ENCODE assay signal across 15 mouse cellular contexts in genomic region chr9:79971619-79972018, GRCm38 (mm10). TPM values are rescaled to one million over a fixed set of nuclear protein-coding genes. Genes with fewer than 3 reads are reported as not detected.
A peak's percentile ranks its signal among the peaks of the same experiment; 100 is the strongest.
DNase-seq lines count a peak whose midpoint lies in the region; ATAC-seq and TF ChIP-seq lines count a peak whose summit lies in the region.
"Had no signal": no experiment of that assay in that cellular context is flagged by ENCODE, and none has a peak within 500 bp of the region (broad histone marks: within the 10 kb centered on the region; RNA-seq: fewer than 3 reads in every experiment).

No protein-coding gene starts in this region.

- 77% methylated on average over 6 of the region's 6 CpGs for WGBS in heart, embryonic 10.5 days
- WGBS in lung, embryonic 15.5 days, result 68% methylated on average over 6 of the region's 6 CpGs
- 36% methylated on average over 6 of the region's 6 CpGs for WGBS in heart, postnatal 0 days
- 58% methylated on average over 6 of the region's 6 CpGs for WGBS in stomach, embryonic 15.5 days
- WGBS in forebrain, embryonic 14.5 days, result 81% methylated on average over 6 of the region's 6 CpGs

- no peak overlapping the region for H3K4me3 ChIP-seq in heart, embryonic 10.5 days
- H3K4me3 ChIP-seq in lung, embryonic 15.5 days, result no peak overlapping the region
- no peak overlapping the region for H3K4me3 ChIP-seq in heart, postnatal 0 days (ENCODE audit: low read depth, low read length)
- no peak overlapping the region for H3K4me3 ChIP-seq in stomach, embryonic 15.5 days (replicated peaks)
- no peak overlapping the region for H3K4me3 ChIP-seq in forebrain, embryonic 14.5 days (ENCODE audit: low read depth, low read length)
- H3K4me3 ChIP-seq: limb, embryonic 13.5 days; neural tube, embryonic 12.5 days had no signal

- H3K9ac ChIP-seq in lung, embryonic 15.5 days, result no peak overlapping the region
- H3K9ac ChIP-seq in heart, postnatal 0 days (replicated peaks; ENCODE audit: low read depth, low read length), result no peak overlapping the region
- no peak overlapping the region for H3K9ac ChIP-seq in stomach, embryonic 15.5 days
- H3K9ac ChIP-seq in forebrain, embryonic 14.5 days (ENCODE audit: low read length), result no peak overlapping the region
- H3K9ac ChIP-seq: limb, embryonic 13.5 days; neural tube, embryonic 12.5 days had no signal

- H3K9me3 ChIP-seq in heart, embryonic 10.5 days, result no peaks in the 10 kb centered on the region
- no peaks in the 10 kb centered on the region for H3K9me3 ChIP-seq in lung, embryonic 15.5 days
- no peaks in the 10 kb centered on the region for H3K9me3 ChIP-seq in heart, postnatal 0 days (replicated peaks; ENCODE audit: control insufficient read depth, low read length)
- no peaks in the 10 kb centered on the region for H3K9me3 ChIP-seq in stomach, embryonic 15.5 days
- H3K9me3 ChIP-seq in forebrain, embryonic 14.5 days (replicated peaks; ENCODE audit: control insufficient read depth, low read length), result no peaks in the 10 kb centered on the region
- H3K9me3 ChIP-seq: limb, embryonic 13.5 days; neural tube, embryonic 12.5 days had no signal

- ATAC-seq in lung, embryonic 15.5 days (ENCODE audit: borderline replicate concordance, extremely low read depth, low FRiP score, low TSS enrichment), result no peak
- no peak for ATAC-seq in heart, postnatal 0 days (ENCODE audit: insufficient read depth, low read depth)
- peak; percentile 43; the same call in 1 of the 2 replicates for ATAC-seq in stomach, embryonic 15.5 days (ENCODE audit: insufficient read depth, low FRiP score, low read depth)
- ATAC-seq in forebrain, embryonic 14.5 days, result no peak
- ATAC-seq: hindbrain, postnatal 0 days had no signal

- no peaks in the 10 kb centered on the region for H3K27me3 ChIP-seq in heart, embryonic 10.5 days (ENCODE audit: insufficient read depth, poor library complexity, severe bottlenecking)
- H3K27me3 ChIP-seq in lung, embryonic 15.5 days, result no peaks in the 10 kb centered on the region
- H3K27me3 ChIP-seq in heart, postnatal 0 days (ENCODE audit: control insufficient read depth, insufficient read depth, low read length), result no peaks in the 10 kb centered on the region
- no peaks in the 10 kb centered on the region for H3K27me3 ChIP-seq in stomach, embryonic 15.5 days (replicated peaks)
- no peaks in the 10 kb centered on the region for H3K27me3 ChIP-seq in forebrain, embryonic 14.5 days (replicated peaks; ENCODE audit: control insufficient read depth, insufficient read depth, low read length)
- H3K27me3 ChIP-seq: limb, embryonic 13.5 days; neural tube, embryonic 12.5 days had no signal

- no peak for TF ChIP-seq CTCF in heart, postnatal 0 days (IDR thresholded peaks at IDR 0.05; ENCODE audit: low read depth)

- no peak overlapping the region for H3K4me2 ChIP-seq in lung, embryonic 15.5 days
- peak overlapping the region; percentile 50 for H3K4me2 ChIP-seq in heart, postnatal 0 days (ENCODE audit: low read depth, low read length)
- H3K4me2 ChIP-seq in stomach, embryonic 15.5 days, result no peak overlapping the region
- H3K4me2 ChIP-seq in forebrain, embryonic 14.5 days (ENCODE audit: low read length), result no peak overlapping the region
- H3K4me2 ChIP-seq: limb, embryonic 13.5 days; neural tube, embryonic 12.5 days had no signal

- no peak for DNase-seq in heart, embryonic 10.5 days (ENCODE audit: low spot score)
- no peak for DNase-seq in heart, postnatal 4 days
- DNase-seq in lung, postnatal 4 days, result no peak
- no peak for DNase-seq in heart, postnatal 0 days (ENCODE audit: low spot score)
- no peak for DNase-seq in forebrain, embryonic 14.5 days (ENCODE audit: low spot score)
- no peak for DNase-seq in ovary, adult 18-20 months (ENCODE audit: low spot score)
- DNase-seq: cerebellum, adult 2 months; right cerebral cortex, postnatal 4 days; thymus, postnatal 36 days had no signal

- no peaks in the 10 kb centered on the region for H3K36me3 ChIP-seq in heart, embryonic 10.5 days
- no peaks in the 10 kb centered on the region for H3K36me3 ChIP-seq in lung, embryonic 15.5 days
- no peaks in the 10 kb centered on the region for H3K36me3 ChIP-seq in heart, postnatal 0 days (replicated peaks; ENCODE audit: control insufficient read depth, insufficient read depth, low read length)
- no peaks in the 10 kb centered on the region for H3K36me3 ChIP-seq in stomach, embryonic 15.5 days
- H3K36me3 ChIP-seq in forebrain, embryonic 14.5 days (ENCODE audit: control insufficient read depth, insufficient read depth, low read length), result no peaks in the 10 kb centered on the region
- H3K36me3 ChIP-seq: limb, embryonic 13.5 days; neural tube, embryonic 12.5 days had no signal

- peaks cover 67% of the 10 kb centered on the region for H3K4me1 ChIP-seq in heart, embryonic 10.5 days
- H3K4me1 ChIP-seq in lung, embryonic 15.5 days, result peaks cover 52% of the 10 kb centered on the region
- peaks cover 78% of the 10 kb centered on the region for H3K4me1 ChIP-seq in heart, postnatal 0 days (ENCODE audit: control insufficient read depth, insufficient read depth)
- H3K4me1 ChIP-seq in stomach, embryonic 15.5 days, result 0 out of 2 replicates have a peak, but pooled peaks cover 5% of the 10 kb centered on the region
- H3K4me1 ChIP-seq in forebrain, embryonic 14.5 days (ENCODE audit: control insufficient read depth, insufficient read depth, low read length), result no peaks in the 10 kb centered on the region
- H3K4me1 ChIP-seq: neural tube, embryonic 12.5 days had no signal

- H3K27ac ChIP-seq in heart, embryonic 10.5 days, result peak overlapping the region; percentile 44; the same call in 1 of the 2 replicates
- peak overlapping the region; percentile 51 for H3K27ac ChIP-seq in lung, embryonic 15.5 days
- H3K27ac ChIP-seq in heart, postnatal 0 days (ENCODE audit: low read depth), result peak overlapping the region; percentile 80
- H3K27ac ChIP-seq in stomach, embryonic 15.5 days, result peak overlapping the region; percentile 61
- H3K27ac ChIP-seq in forebrain, embryonic 14.5 days (ENCODE audit: low read depth, low read length), result no peak overlapping the region
- H3K27ac ChIP-seq: hindbrain, postnatal 0 days; kidney, postnatal 0 days; limb, embryonic 13.5 days; neural tube, embryonic 12.5 days had no signal

- no peak for TF ChIP-seq EP300 in heart, postnatal 0 days (IDR thresholded peaks at IDR 0.05; ENCODE audit: low read depth)

RNA-seq across cellular contexts. Expression of gene Filip1, which starts 41.0 kb away (rescaled TPM):
- 11.7 and 19.0 TPM in 2 replicates for polyA plus RNA-seq in heart, embryonic 10.5 days (2016; fragmentation: Nextera tagmentation; extraction: Ambion mirVana)
- 100 to 1,000 TPM; 101 to 114 TPM for total RNA-seq in heart, postnatal 4 days (2021)
- 13.3 and 14.5 TPM in 2 replicates for polyA plus RNA-seq in lung, embryonic 15.5 days (2015; fragmentation: Nextera tagmentation; extraction: Ambion mirVana)
- 27.4 and 52.3 TPM in 2 replicates for total RNA-seq in heart, postnatal 0 days (2014; rRNA removed; ENCODE audit: low replicate concordance)
- 31.6 and 39.0 TPM in 2 replicates for polyA plus RNA-seq in heart, postnatal 0 days (2015; fragmentation: Nextera tagmentation; extraction: Ambion mirVana)
- polyA plus RNA-seq in stomach, embryonic 15.5 days (2015; fragmentation: Nextera tagmentation; extraction: Ambion mirVana), result 10.6 and 11.9 TPM in 2 replicates
- polyA plus RNA-seq in forebrain, embryonic 14.5 days (2014; fragmentation: Nextera tagmentation; extraction: Ambion mirVana), result 2.5 and 2.9 TPM in 2 replicates
